Mouse (Mus musculus): Measurements from ENCODE around the gene Taf6. TPM values are rescaled to one million over a fixed set of nuclear protein-coding genes. Genes with fewer than 3 reads are reported as not detected.

Gene Taf6
- total RNA-seq, 2 experiments from 2014 or later, result 37.9 to 44.8 TPM

GRCm38 (mm10) chr5:138187661-138188306, 533 bp upstream of the Taf6 start:
- peak; percentile 75 for ATAC-seq (replicated peaks; ENCODE audit: low FRiP score, low TSS enrichment, poor library complexity, severe bottlenecking)

- ATAC-seq (replicated peaks; ENCODE audit: low FRiP score, low TSS enrichment, poor library complexity, severe bottlenecking), result no peak
These were observed 14.0 kb downstream of the Taf6 start for GRCm38 (mm10) chr5:138173217-138173616.

GRCm38 (mm10) chr5:138171695-138172491, 15.4 kb downstream of the Taf6 start, which contains the start of the genes Ap4m1 and Mcm7:
Ap4m1 (plus strand) TSS chr5:138172002.
Mcm7 (minus strand) TSS chr5:138172422.
- peak; percentile 72 for ATAC-seq (replicated peaks; ENCODE audit: low FRiP score, low TSS enrichment, poor library complexity, severe bottlenecking)

- ATAC-seq (replicated peaks; ENCODE audit: low FRiP score, low TSS enrichment, poor library complexity, severe bottlenecking), result peak; percentile 65
These were observed 16.2 kb downstream of the Taf6 start for GRCm38 (mm10) chr5:138170936-138171561.

- ATAC-seq (replicated peaks; ENCODE audit: low FRiP score, low TSS enrichment, poor library complexity, severe bottlenecking), result no peak
These were observed 21.7 kb downstream of the Taf6 start for GRCm38 (mm10) chr5:138165594-138165993.

DNA sequence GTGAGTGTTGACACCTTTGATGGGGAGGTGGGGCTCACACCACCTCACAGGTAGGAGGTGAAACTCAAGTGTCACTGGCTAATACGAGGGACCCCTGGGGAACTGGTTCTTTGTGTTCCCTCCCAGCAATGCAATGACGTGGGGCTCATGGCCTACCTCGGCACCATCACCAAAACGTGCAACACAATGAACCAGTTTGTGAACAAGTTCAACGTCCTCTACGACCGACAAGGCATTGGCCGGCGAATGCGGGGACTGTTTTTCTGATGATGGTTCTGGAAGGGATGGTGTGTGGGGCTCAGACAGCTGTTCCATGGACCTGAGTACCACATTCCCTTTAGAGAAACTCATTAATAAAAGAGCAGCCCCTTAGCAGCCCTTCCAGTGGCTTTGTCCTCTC, 23.6 kb downstream of the Taf6 start:
- no peak for ATAC-seq (replicated peaks; ENCODE audit: low FRiP score, low TSS enrichment, poor library complexity, severe bottlenecking)

DNA sequence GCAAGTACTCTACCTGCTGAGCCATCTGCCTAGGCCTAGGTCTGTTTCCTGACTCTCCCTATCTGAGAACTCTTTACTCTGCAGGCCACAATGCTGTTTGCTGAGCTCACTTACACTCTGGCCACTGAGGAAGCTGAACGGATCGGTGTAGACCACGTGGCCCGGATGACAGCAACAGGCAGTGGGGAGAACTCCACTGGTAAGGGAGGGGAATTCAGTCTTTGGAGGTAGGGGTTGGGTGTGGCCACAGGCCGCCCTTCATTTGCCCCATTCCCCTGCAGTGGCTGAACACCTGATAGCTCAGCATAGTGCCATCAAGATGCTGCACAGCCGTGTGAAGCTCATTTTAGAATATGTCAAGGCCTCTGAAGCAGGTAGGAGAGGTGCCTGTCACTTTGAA, 24.2 kb downstream of the Taf6 start:
- 0 out of 2 replicates have a peak, but pooled peaks have one; percentile 2 for ATAC-seq (replicated peaks; ENCODE audit: low FRiP score, low TSS enrichment, poor library complexity, severe bottlenecking)

GRCm38 (mm10) chr5:138160842-138161665, 26.2 kb downstream of the Taf6 start, which contains the start of gene Cops6:
Cops6 (plus strand) TSS chr5:138161071.
- peak; percentile 90 for ATAC-seq (replicated peaks; ENCODE audit: low FRiP score, low TSS enrichment, poor library complexity, severe bottlenecking)

DNA sequence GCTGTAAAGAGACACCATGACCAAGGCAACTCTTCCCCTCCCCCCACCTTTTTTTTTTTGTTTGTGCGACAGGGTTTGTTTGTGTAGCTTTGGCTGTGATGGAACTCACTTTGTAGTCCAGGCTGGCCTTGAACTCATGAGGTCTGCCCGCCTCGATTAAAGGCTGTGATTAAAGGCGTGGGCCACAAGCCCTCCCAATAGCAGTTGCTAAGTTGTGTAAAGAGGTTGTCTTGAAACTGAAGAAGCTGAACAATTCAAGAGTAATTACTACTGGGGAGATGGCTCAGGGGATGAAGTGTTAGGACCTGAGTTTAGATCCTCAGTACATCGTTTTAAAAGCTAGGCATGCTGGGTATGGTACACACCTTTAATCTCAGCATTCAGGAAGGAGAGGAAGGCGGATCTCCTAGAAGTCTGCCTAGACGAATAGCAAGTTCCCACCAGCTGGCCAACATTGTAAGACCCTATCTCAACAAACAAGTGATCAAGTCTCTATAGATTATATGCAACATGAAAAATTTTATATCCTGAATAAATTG, 27.0 kb downstream of the Taf6 start:
- ATAC-seq (replicated peaks; ENCODE audit: low FRiP score, low TSS enrichment, poor library complexity, severe bottlenecking), result no peak

DNA sequence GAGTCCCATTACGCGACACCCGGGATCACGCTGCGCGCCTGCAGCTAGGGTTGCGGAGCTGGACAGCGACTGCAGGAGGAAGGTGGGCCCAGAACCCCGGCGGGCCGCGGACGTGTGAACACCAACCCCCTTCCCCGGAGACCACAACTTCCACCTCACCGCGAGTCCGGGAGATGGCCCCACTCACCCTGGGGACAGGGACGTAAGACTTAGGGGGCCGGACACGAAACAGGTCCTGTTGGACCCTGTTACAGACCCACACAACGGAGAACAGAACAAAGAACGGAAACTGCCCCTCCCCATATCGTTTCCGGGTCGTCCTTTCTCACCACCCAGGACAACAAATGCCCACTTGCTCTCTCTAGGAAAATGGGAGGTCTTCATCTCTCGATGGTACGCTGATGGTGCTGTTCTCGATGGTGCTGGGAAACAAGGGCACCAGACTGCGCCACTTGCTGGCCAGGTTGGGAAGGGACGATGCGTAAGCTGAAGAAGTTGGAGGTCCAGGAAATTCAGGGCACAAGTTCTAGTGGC, 31.7 kb downstream of the Taf6 start, which contains the start of gene Zfp113:
Zfp113 (minus strand) TSS at position 302 of the 534 bp plus-strand sequence.
- ATAC-seq (replicated peaks; ENCODE audit: low FRiP score, low TSS enrichment, poor library complexity, severe bottlenecking), result peak; percentile 98

DNA sequence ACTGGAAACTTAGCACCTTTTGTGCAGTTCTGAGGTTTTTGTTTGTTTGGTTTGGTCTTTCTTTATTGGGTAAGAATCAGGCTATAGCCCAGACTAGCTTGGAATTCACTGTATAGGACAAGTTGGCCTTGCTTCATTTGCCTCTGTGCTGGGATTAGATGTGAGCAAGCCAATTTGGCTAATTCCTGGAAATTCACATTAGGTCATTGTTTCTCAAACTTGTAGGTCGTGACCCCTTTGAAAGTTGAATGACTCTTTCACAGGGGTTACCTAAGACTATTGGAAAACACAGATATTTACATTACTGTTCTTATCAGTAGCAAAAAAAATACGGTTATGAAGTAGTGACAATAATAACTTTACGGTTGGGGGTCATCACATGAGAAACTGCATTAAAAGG, 32.9 kb downstream of the Taf6 start:
- no peak for ATAC-seq (replicated peaks; ENCODE audit: low FRiP score, low TSS enrichment, poor library complexity, severe bottlenecking)

GRCm38 (mm10) chr5:138138585-138138984, 48.7 kb downstream of the Taf6 start:
- ATAC-seq (replicated peaks; ENCODE audit: low FRiP score, low TSS enrichment, poor library complexity, severe bottlenecking), result no peak

DNA sequence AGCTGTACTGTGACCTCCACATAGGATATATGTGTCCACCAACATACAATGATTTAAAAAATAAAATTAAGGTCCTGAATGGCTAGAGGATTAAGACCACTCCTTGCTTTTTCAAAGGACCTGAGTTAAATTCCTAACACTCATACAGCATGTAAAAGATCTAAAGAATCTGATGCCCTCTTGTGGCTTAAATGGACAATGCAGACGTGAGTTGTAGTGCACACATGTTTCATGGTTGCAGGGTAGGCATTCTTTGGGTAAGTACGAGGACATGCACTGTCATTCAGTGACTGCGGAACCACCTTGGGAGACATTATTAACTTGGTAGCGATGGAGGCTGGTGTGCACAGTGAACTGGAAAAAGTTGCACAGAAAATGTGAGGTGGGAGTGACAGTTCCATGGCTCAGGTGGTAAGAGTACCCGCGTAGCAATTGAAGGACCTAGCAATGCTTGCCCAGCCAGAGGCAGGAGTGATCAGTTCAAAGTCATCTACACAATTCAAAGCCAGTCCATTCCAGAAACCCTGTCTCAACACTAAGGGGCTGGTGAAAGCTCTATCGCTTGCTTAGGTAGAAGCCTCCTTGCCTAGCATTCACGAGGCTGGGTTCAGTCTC, 49.2 kb downstream of the Taf6 start:
- ATAC-seq (replicated peaks; ENCODE audit: low FRiP score, low TSS enrichment, poor library complexity, severe bottlenecking), result peak; percentile 81

- ATAC-seq (replicated peaks; ENCODE audit: low FRiP score, low TSS enrichment, poor library complexity, severe bottlenecking), result peak; percentile 89
These were observed 50.0 kb downstream of the Taf6 start for GRCm38 (mm10) chr5:138137257-138137656.

GRCm38 (mm10) chr5:138132425-138133064, 54.7 kb downstream of the Taf6 start:
- no peak for ATAC-seq (replicated peaks; ENCODE audit: low FRiP score, low TSS enrichment, poor library complexity, severe bottlenecking)
